Mouse (Mus musculus) cerebellum, adult 2 months (tissue): ENCODE results near the gene Asap2. TPM values are rescaled to one million over a fixed set of nuclear protein-coding genes. Genes with fewer than 3 reads are reported as not detected.
"Not testable (repeated sequence)": the region's sequence is repeated elsewhere in the genome, so short reads cannot be mapped to it uniquely, and the experiment has no call there.

ENCODE experiments used
- DNase-seq, 2 experiments: peaks; one replicate each; pipeline ENCODE4 v3.0.0; 2021
- H3K27ac ChIP-seq: fragments of 200-500 bp; 2 replicates; pipeline ENCODE4 v1.5.1; 2012; ENCODE audit warnings: low read length, control low read depth, inconsistent platforms; ENCODE audit not compliant: insufficient read depth
- H3K27me3 ChIP-seq: fragments of 200-500 bp; 2 replicates; pipeline ENCODE4 v1.6.1; 2012; ENCODE audit warnings: inconsistent platforms, mild to moderate bottlenecking, low read length, moderate library complexity; ENCODE audit not compliant: control insufficient read depth, insufficient read depth
- H3K4me1 ChIP-seq: fragments of 200-500 bp; 2 replicates; pipeline ENCODE4 v1.6.1; 2011; ENCODE audit warnings: low read length; ENCODE audit not compliant: control insufficient read depth, insufficient read depth
- H3K4me3 ChIP-seq: fragments of 200-500 bp; replicated peaks from 2 replicates; pipeline ENCODE3; 2011; ENCODE audit warnings: mild to moderate bottlenecking, low read depth, low read length, control low read depth; ENCODE audit not compliant: insufficient read depth
- CTCF ChIP-seq: fragments of 200-500 bp; IDR thresholded peaks from 2 replicates; pipeline ENCODE4 v1.5.1; 2011; ENCODE audit warnings: low read depth, mild to moderate bottlenecking, control low read depth, low read length, moderate library complexity, borderline replicate concordance; ENCODE audit not compliant: insufficient read depth
- POLR2A ChIP-seq: fragments of 200-500 bp; IDR thresholded peaks from 2 replicates; pipeline ENCODE4 v1.6.1; 2011; ENCODE audit warnings: low read length, control low read depth, borderline replicate concordance; ENCODE audit not compliant: insufficient read depth
- WGBS: fragments of 180-500 bp; shearing (Covaris S2); methylation state at CpG from one replicate; pipeline ENCODE4 v1.1.7; 2018; 5-methylcytosine and 5-hydroxymethylcytosine counted together
- polyA plus RNA-seq: library from polyadenylated mRNA; depleted of rRNA; stranded (reverse); fragments of >200 nt; gene quantifications from 2 replicates; pipeline ENCODE4 v1.2.3, GENCODE M21; 2012

Gene Asap2
- polyA plus RNA-seq, 1 experiment, result 27.1 TPM

DNA sequence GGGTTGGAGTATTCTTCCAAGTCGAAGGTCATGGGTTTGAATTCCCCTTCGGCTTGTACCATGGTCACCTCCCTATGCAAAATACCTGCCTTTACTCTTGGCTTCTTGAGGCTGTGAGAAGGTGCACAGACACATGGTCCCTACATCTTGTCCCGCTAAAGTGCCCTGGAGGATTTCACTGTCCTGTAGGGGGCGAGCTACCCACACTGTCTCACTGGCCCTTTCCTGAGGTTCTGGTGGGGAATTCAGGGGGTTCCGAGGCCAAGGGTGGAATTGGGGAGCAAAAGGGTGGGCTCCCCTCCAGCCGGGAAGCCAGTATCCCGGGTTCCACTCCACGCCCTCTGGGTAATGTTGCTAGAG is 120.8 kb downstream of the Asap2 start:
- DNase-seq, H3K4me1 ChIP-seq, H3K27me3 ChIP-seq: not testable (repeated sequence)
- TF ChIP-seq CTCF, result peak; percentile 57
- 3% methylated on average over 8 of the region's 8 CpGs for WGBS
- Histone ChIP-seq H3K27ac (peak overlapping the region; percentile 58; the same call in 1 of the 2 replicates), H3K4me3 (peak overlapping the region; percentile 60)

DNA sequence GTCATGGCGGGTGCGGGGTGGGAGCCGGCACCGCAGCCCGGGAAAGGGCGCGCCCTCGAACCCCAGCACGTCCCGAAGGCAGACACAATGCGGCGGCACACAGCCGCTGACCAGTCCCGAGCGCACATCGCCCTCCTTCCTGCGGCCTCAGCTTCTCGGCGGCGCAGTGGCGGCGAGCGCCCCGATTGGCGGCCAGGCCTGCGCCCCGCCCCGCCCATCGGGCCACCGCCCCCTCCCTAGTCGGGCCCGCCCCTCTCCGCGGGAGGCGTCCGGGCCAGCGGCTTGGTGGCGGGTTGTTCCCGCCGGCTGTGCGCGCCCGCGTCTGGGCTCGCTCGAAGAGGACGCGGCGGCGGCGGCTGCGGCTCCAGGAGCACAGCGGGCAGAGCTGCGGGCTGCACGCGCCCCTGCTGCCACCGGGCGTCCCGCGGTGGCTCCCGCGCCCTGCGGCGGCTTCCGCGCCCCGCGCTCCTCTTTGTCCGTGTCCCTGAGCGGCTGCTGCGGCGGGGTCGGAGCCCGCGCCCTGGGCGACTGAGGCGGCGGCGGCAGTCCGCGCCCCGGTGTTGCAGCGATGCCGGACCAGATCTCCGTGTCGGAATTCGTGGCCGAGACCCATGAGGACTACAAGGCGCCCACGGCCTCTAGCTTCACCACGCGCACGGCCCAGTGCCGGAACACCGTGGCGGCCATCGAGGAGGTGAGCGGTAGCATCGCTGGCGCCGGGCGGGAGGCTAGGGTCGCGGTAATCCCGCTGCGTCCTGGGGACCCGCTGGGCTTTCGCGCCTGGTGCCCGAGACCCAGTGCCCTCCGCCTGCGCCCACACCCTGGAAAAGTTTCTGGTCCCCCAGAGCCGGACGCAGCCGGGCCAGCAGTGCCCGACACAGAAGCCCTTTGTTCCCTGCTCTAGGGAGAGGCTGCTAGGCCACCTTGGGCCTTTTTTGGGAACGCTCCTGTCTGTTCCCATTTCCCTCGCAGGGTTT is 121.5 kb downstream of the Asap2 start:
- under 1% methylated on average over 115 of the region's 118 CpGs for WGBS
- peak; percentile 39; the same call in 1 of the 2 replicates for TF ChIP-seq POLR2A
- no peak for TF ChIP-seq CTCF
- Histone ChIP-seq H3K4me3 (peak overlapping the region; percentile 60), H3K4me1 (no peaks in the 10 kb centered on the region), H3K27me3 (no peaks in the 10 kb centered on the region), H3K27ac (peak overlapping the region; percentile 66)
- DNase-seq, result peak; percentile 85 to 86

DNA sequence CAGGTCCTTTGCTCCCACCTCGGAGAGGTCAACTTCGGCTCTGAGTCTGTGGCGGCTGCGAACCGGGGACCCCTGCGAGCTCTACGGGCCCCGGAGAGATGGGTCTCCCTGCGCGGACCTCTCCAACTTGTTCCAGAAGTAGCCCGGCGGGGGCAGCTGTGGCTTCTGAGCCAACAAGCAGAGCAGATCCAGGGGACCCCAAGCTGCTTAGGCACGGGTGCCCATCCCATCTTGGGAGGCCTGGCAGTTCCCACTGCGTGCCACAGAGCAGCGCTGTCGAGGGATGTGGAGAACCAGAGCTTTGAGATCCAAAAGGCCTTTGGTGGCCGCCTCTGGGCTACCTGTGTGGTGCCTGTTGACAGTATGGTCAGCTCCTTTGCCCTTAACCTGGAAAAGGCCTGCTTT is 122.2 kb downstream of the Asap2 start:
- H3K4me3 ChIP-seq, result peak overlapping the region; percentile 60
- peak overlapping the region; percentile 15; the same call in 1 of the 2 replicates for H3K27ac ChIP-seq
- H3K4me1 ChIP-seq, result no peaks in the 10 kb centered on the region
- no peaks in the 10 kb centered on the region for H3K27me3 ChIP-seq
- TF ChIP-seq CTCF (peak; percentile 68), POLR2A (no peak)
- WGBS, result under 1% methylated on average over 17 of the region's 17 CpGs
- peak; percentile 82 for DNase-seq

DNA sequence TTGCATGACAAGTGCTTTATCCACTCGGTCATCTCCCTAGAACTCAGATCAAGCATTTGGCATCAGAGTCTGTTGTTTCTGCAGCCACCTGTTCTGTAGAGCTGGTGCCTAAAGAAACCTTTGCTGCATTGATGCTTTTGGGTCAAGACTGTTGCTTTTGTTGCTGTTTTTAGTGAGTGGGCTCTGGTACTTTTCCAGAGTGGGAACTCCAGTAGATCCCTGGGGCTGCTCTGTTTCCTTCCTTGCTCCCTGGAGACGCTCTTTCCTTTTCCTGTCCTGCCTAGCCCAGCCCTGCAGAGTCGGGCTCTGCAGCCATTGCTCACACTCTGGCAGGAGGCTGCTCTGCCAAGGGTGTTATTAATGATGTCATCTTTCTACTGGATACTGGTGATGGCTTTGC is 129.2 kb downstream of the Asap2 start:
- H3K4me1 ChIP-seq, result peaks cover 3% of the 10 kb centered on the region; the same call in 1 of the 2 replicates
- H3K27ac ChIP-seq, result 0 out of 2 replicates have a peak overlapping the region, but pooled peaks have one; percentile 8
- WGBS, result 8% methylated on average over 3 of the region's 3 CpGs
- no peak for TF ChIP-seq CTCF
- no peak for TF ChIP-seq POLR2A
- no peak overlapping the region for H3K4me3 ChIP-seq
- DNase-seq, result peak; percentile 63 to 73
- H3K27me3 ChIP-seq, result no peaks in the 10 kb centered on the region

DNA sequence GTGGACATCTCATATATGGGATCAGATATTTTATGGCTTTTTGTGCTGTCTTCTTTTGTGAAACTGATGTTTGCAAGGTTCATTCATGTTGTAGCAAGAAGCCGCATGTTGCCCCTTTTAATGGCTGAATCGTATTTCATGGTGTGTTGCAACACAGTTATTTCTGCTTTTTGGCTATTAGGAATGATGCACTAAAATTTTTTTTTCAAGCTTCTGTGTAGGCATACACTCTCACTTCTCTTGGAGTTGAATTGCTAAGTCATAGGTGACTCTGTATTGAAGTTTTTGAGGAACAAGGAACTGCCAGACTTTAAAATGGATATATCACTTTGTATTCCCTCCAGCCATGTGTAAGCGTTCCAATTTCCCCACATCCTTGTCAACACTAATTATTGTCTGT is 132.6 kb downstream of the Asap2 start:
- 75% methylated on average over 3 of the region's 3 CpGs for WGBS
- Histone ChIP-seq H3K27ac (no peak overlapping the region), H3K4me3 (no peak overlapping the region), H3K27me3 (no peaks in the 10 kb centered on the region), H3K4me1 (peaks cover 13% of the 10 kb centered on the region; the same call in 1 of the 2 replicates)
- no peak for TF ChIP-seq POLR2A
- no peak for TF ChIP-seq CTCF
- no peak for DNase-seq

DNA sequence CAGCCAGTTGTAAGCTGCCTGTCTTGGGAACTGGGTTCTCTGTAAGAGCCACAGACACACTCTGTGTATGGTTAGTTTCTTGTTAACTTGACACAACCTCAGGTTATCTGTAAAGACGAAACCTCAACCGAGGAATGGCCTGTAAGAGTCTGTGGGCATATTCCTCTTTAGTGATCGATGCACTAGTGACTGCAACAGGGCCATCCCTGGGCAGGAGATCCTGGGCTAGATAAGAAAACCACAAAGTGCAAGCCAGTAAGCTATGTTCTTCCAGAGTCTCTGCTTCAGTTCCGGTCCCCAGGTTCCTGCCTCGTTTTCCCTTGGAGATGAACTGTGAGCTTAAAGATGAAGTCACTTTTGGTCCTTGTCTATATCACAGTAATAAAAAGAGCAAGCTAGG is 133.4 kb downstream of the Asap2 start:
- TF ChIP-seq CTCF (no peak), POLR2A (no peak)
- H3K4me3 ChIP-seq, result no peak overlapping the region
- peaks cover 13% of the 10 kb centered on the region for H3K4me1 ChIP-seq
- DNase-seq, result no peak
- 97% methylated on average over 5 of the region's 5 CpGs for WGBS
- no peaks in the 10 kb centered on the region for H3K27me3 ChIP-seq
- no peak overlapping the region for H3K27ac ChIP-seq

DNA sequence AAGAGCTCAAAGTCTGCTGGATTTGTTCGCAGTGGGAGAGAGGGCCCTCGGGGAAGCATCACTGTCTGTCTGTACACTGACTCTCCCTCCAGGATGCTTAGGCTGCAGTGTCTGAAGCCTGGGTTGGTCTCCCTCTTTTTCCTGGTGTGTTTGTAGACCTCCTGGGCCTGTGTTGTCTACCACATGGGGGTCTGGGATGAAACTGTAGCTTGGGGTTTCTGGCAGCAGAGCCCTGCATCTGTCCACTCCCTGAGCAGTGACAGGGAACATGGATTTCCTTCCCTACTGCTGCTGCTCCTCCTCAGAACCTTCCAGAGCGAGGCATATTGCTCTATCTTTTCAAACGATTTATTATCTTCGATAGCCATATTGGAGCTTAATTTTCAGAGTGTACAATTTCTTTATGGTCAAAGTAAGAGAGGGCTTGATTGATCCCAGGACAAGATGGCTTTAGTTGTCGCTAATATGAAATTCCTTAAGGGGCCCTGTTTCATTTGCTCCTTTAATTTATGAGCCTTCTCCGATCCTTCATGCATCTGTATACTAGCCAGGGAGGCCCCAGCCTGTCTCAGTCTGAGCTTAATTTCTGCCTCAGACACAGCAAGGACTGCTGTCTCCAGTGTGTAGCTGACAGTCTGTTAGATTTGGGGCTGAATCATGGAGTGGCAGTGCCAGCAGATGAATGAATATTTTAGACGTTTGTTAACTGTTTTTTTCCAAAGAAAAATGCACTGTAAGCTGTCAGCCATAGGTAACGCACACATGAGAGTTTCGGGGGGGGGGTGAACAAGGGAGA is 135.6 kb downstream of the Asap2 start:
- WGBS, result 53% methylated on average over 10 of the region's 10 CpGs
- TF ChIP-seq CTCF (no peak), POLR2A (no peak)
- peak in 1 of 2 experiments; percentile 22 for DNase-seq
- H3K27me3 ChIP-seq, result no peaks in the 10 kb centered on the region
- H3K27ac ChIP-seq, result no peak overlapping the region
- H3K4me1 ChIP-seq, result peaks cover 19% of the 10 kb centered on the region
- no peak overlapping the region for H3K4me3 ChIP-seq
